Mouse (Mus musculus) cerebellum, adult 2 months (tissue): ENCODE measurements around the gene Gm49387.

Source experiments
- CTCF ChIP-seq: fragments of 200-500 bp; IDR thresholded peaks from 2 replicates; pipeline ENCODE4 v1.5.1; 2011; ENCODE audit warnings: low read depth, mild to moderate bottlenecking, control low read depth, low read length, moderate library complexity, borderline replicate concordance; ENCODE audit not compliant: insufficient read depth
- POLR2A ChIP-seq: fragments of 200-500 bp; IDR thresholded peaks from 2 replicates; pipeline ENCODE4 v1.6.1; 2011; ENCODE audit warnings: low read length, control low read depth, borderline replicate concordance; ENCODE audit not compliant: insufficient read depth

GRCm38 (mm10) chr14:31651206-31651605, 10.5 kb upstream of the Gm49387 start:
- TF ChIP-seq POLR2A (no peak), CTCF (no peak)
